Mouse (Mus musculus) thymus, postnatal 0 days (tissue): Measurements from ENCODE around the gene Myo6. TPM values are rescaled to one million over a fixed set of nuclear protein-coding genes. Genes with fewer than 3 reads are reported as not detected.

Experiments used
- DNase-seq: peaks from one replicate; pipeline ENCODE4 v3.0.0-alpha.2; 2015; ENCODE audit warnings: low spot score
- polyA plus RNA-seq: library from polyadenylated mRNA; unstranded; fragments of >200 nt; fragmentation: Nextera tagmentation; extraction: Ambion mirVana; gene quantifications from 2 replicates; pipeline ENCODE4 v1.2.1, GENCODE M21; 2015

Myo6 gene
- polyA plus RNA-seq, 1 experiment from 2014 or later = 52.5 TPM

- DNase-seq = no peak
Measured at GRCm38 (mm10) chr9:80180771-80181170, 15.9 kb downstream of the Myo6 start.

- DNase-seq = no peak
Measured at GRCm38 (mm10) chr9:80181692-80182091, 16.9 kb downstream of the Myo6 start.

GRCm38 (mm10) chr9:80184138-80184537 is 19.3 kb downstream of the Myo6 start:
- DNase-seq = no peak

- no peak for DNase-seq
Measured at GRCm38 (mm10) chr9:80185737-80186136, 20.9 kb downstream of the Myo6 start.

GRCm38 (mm10) chr9:80186693-80187092 is 21.9 kb downstream of the Myo6 start:
- DNase-seq = no peak

- no peak for DNase-seq
Measured at GRCm38 (mm10) chr9:80188324-80188893, 23.6 kb downstream of the Myo6 start.

- DNase-seq = no peak
Measured at GRCm38 (mm10) chr9:80191240-80191639, 26.4 kb downstream of the Myo6 start.

GRCm38 (mm10) chr9:80192324-80192723 is 27.5 kb downstream of the Myo6 start:
- no peak for DNase-seq

- no peak for DNase-seq
Measured at GRCm38 (mm10) chr9:80194446-80194845, 29.6 kb downstream of the Myo6 start.

- DNase-seq = no peak
Measured at GRCm38 (mm10) chr9:80196161-80196560, 31.3 kb downstream of the Myo6 start.

- DNase-seq = no peak
Measured at GRCm38 (mm10) chr9:80197233-80197632, 32.4 kb downstream of the Myo6 start.

GRCm38 (mm10) chr9:80200855-80201254 is 36.0 kb downstream of the Myo6 start:
- DNase-seq = no peak

- no peak for DNase-seq
Measured at GRCm38 (mm10) chr9:80202374-80203060, 37.7 kb downstream of the Myo6 start.

GRCm38 (mm10) chr9:80208681-80209080 is 43.9 kb downstream of the Myo6 start:
- no peak for DNase-seq

- no peak for DNase-seq
Measured at GRCm38 (mm10) chr9:80209459-80209858, 44.6 kb downstream of the Myo6 start.

- no peak for DNase-seq
Measured at GRCm38 (mm10) chr9:80210096-80210495, 45.3 kb downstream of the Myo6 start.

- no peak for DNase-seq
Measured at GRCm38 (mm10) chr9:80213428-80213827, 48.6 kb downstream of the Myo6 start.

- DNase-seq = no peak
Measured at GRCm38 (mm10) chr9:80215502-80215901, 50.7 kb downstream of the Myo6 start.

GRCm38 (mm10) chr9:80216786-80217501 is 52.1 kb downstream of the Myo6 start:
- no peak for DNase-seq

- no peak for DNase-seq
Measured at GRCm38 (mm10) chr9:80218718-80219117, 53.9 kb downstream of the Myo6 start.

- no peak for DNase-seq
Measured at GRCm38 (mm10) chr9:80223989-80224635, 59.3 kb downstream of the Myo6 start.
